Mouse (Mus musculus) kidney, postnatal 0 days (tissue): ENCODE results near the gene Rbmx. TPM values are rescaled to one million over a fixed set of nuclear protein-coding genes. Genes with fewer than 3 reads are reported as not detected.

Experiments
- ATAC-seq: fragments of 200-750 bp; cut with Nextera tagmentation; replicated peaks from 2 replicates; pipeline ENCODE4 v1.8.0; 2017; ENCODE audit warnings: low read depth, moderate number of reproducible peaks, moderate TSS enrichment, moderate library complexity; ENCODE audit not compliant: low FRiP score
- DNase-seq: peaks from one replicate; pipeline ENCODE4 v3.0.0-alpha.2; 2016; ENCODE audit warnings: low spot score
- H3K27ac ChIP-seq: fragments of 300-500 bp; sonication (generic); 2 replicates; pipeline ENCODE4 v1.5.1; 2014; ENCODE audit warnings: mild to moderate bottlenecking
- H3K27me3 ChIP-seq: fragments of 300-500 bp; sonication (generic); 2 replicates; pipeline ENCODE4 v1.6.1; 2014; ENCODE audit warnings: low read length, mixed read lengths; ENCODE audit not compliant: insufficient read depth
- H3K36me3 ChIP-seq: fragments of 300-500 bp; sonication (generic); 2 replicates; pipeline ENCODE4 v1.6.1; 2014; ENCODE audit warnings: low read length, mixed read lengths; ENCODE audit not compliant: insufficient read depth
- H3K4me1 ChIP-seq: fragments of 300-500 bp; sonication (generic); replicated peaks from 2 replicates; pipeline ENCODE4 v1.6.1; 2014; ENCODE audit warnings: antibody characterized with exemption, low read length, mixed read lengths; ENCODE audit not compliant: insufficient read depth
- H3K4me2 ChIP-seq: fragments of 300-500 bp; sonication (generic); 2 replicates; pipeline ENCODE4 v1.6.1; 2014; ENCODE audit warnings: mild to moderate bottlenecking, low read length, moderate library complexity, mixed read lengths
- H3K4me3 ChIP-seq: fragments of 300-500 bp; sonication (generic); replicated peaks from 2 replicates; pipeline ENCODE4 v1.5.1; 2014; ENCODE audit warnings: low read depth, low read length
- H3K9ac ChIP-seq: fragments of 300-500 bp; sonication (generic); 2 replicates; pipeline ENCODE4 v1.6.1; 2014; ENCODE audit warnings: low read depth, low read length
- H3K9me3 ChIP-seq: fragments of 300-500 bp; sonication (generic); replicated peaks from 2 replicates; pipeline ENCODE4 v1.6.1; 2016; ENCODE audit warnings: low read length, inconsistent platforms, mixed read lengths
- CTCF ChIP-seq: IDR thresholded peaks from 2 replicates; pipeline ENCODE4 v1.5.1; 2016; ENCODE audit warnings: antibody characterized with exemption, low read depth, mild to moderate bottlenecking, moderate library complexity
- WGBS: fragments of 180-500 bp; shearing (Covaris S2); extraction: QIAGEN DNeasy Blood & Tissue Kit; methylation state at CpG from one replicate; pipeline ENCODE4 v1.1.7; 2014; 5-methylcytosine and 5-hydroxymethylcytosine counted together
- polyA plus RNA-seq: library from polyadenylated mRNA; unstranded; fragments of >200 nt; fragmentation: Nextera tagmentation; extraction: Ambion mirVana; gene quantifications from 2 replicates; pipeline ENCODE4 v1.2.1, GENCODE M21; 2015

The Rbmx gene
- polyA plus RNA-seq, 1 experiment from 2014 or later: 102 TPM

DNA sequence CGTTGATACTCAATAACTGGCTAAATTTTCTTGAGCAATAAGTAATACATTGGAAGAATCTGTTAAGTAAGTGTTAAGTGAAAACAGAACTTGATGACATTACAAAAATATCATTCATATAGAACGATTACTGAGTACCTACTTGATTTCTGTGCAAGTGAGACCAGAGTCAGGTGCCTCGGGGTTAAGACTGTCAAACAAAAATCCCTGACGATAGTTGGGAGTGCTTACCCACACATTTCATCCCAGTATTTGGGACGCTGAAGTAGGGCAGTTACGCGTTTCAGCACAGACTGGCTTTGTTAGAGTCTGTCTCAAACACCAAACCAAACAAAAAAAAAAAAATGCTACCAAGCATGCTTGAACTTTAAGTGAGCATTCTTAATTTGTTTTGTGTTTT, 576 bp upstream of the Rbmx start:
- Histone ChIP-seq H3K4me3 (peak overlapping the region; percentile 53), H3K4me1 (no peaks in the 10 kb centered on the region), H3K9me3 (no peaks in the 10 kb centered on the region), H3K36me3 (no peaks in the 10 kb centered on the region), H3K4me2 (peak overlapping the region; percentile 43), H3K27ac (no peak overlapping the region), H3K27me3 (no peaks in the 10 kb centered on the region), H3K9ac (no peak overlapping the region)
- WGBS: 39% methylated on average over 7 of the region's 7 CpGs
- ATAC-seq (0 out of 2 replicates have a peak, but pooled peaks have one; percentile 14), DNase-seq (no peak)
- no peak for TF ChIP-seq CTCF

DNA sequence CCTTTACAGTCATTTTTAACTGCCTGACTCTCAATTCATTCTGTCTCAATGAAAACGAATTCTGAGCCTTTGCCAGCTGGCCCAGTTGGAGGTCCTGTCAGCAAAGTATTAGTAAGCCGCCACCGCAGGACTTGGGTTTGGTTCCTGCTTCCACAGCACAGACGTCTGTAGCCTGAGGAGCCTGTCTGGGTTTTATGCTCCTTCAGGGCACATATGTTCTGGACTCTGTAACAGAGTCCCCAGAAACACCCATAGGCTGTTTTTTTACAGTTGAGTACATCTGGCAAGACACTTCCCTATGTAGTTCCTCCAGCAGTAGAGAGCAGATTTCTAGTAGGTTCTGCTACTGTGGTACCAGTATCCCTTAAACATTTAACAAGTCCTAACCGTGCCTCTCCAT, 11.9 kb downstream of the Rbmx start:
- no peak overlapping the region for H3K27ac ChIP-seq
- no peaks in the 10 kb centered on the region for H3K27me3 ChIP-seq
- DNase-seq (no peak), ATAC-seq (no peak)
- no peaks in the 10 kb centered on the region for H3K4me1 ChIP-seq
- H3K4me2 ChIP-seq: no peak overlapping the region
- H3K9me3 ChIP-seq: no peaks in the 10 kb centered on the region
- H3K9ac ChIP-seq: no peak overlapping the region
- WGBS: 67% methylated on average over 5 of the region's 5 CpGs
- no peak for TF ChIP-seq CTCF
- no peak overlapping the region for H3K4me3 ChIP-seq
- H3K36me3 ChIP-seq: peaks cover 7% of the 10 kb centered on the region; the same call in 1 of the 2 replicates

- 71% methylated on average over 3 of the region's 3 CpGs for WGBS
- Histone ChIP-seq H3K9ac (no peak overlapping the region), H3K4me3 (no peak overlapping the region), H3K9me3 (no peaks in the 10 kb centered on the region), H3K27ac (peak overlapping the region; percentile 25; the same call in 1 of the 2 replicates), H3K4me2 (no peak overlapping the region), H3K27me3 (no peaks in the 10 kb centered on the region), H3K36me3 (0 out of 2 replicates have a peak, but pooled peaks cover 2% of the 10 kb centered on the region), H3K4me1 (no peaks in the 10 kb centered on the region)
- TF ChIP-seq CTCF: no peak
- DNase-seq: no peak
- ATAC-seq: peak; percentile 77
Measured at GRCm38 (mm10) chrX:57378579-57378978, 14.3 kb downstream of the Rbmx start.

- 75% methylated on average over 3 of the region's 3 CpGs for WGBS
- Histone ChIP-seq H3K9me3 (no peaks in the 10 kb centered on the region), H3K4me1 (no peaks in the 10 kb centered on the region), H3K4me3 (no peak overlapping the region), H3K4me2 (no peak overlapping the region), H3K27me3 (no peaks in the 10 kb centered on the region), H3K9ac (no peak overlapping the region), H3K27ac (no peak overlapping the region), H3K36me3 (0 out of 2 replicates have a peak, but pooled peaks cover 2% of the 10 kb centered on the region)
- no peak for TF ChIP-seq CTCF
- no peak for DNase-seq
- ATAC-seq: no peak
Measured at GRCm38 (mm10) chrX:57377096-57377495, 15.7 kb downstream of the Rbmx start.

DNA sequence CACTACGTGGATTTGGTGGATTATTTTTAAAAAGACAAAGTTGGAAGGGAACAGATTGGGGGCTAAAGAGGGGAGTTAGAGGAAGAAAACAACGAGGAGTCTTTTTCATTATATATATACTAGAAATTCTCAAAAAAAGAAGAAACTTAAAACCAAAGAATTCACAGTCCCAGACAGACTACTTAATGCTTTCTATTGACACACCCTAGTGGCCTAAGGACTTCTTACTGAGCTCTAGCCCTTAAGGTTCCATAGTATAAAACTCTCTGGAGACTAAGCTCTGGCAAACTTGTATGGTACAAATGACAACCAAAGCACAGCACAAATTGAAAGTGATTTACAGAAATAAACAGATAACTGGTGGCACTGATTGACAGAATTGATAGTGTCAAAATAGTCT, 18.8 kb downstream of the Rbmx start:
- Histone ChIP-seq H3K9me3 (no peaks in the 10 kb centered on the region), H3K36me3 (no peaks in the 10 kb centered on the region), H3K9ac (no peak overlapping the region), H3K4me3 (no peak overlapping the region), H3K27ac (no peak overlapping the region), H3K4me1 (no peaks in the 10 kb centered on the region), H3K4me2 (no peak overlapping the region), H3K27me3 (no peaks in the 10 kb centered on the region)
- 75% methylated on average over 2 of the region's 2 CpGs for WGBS
- DNase-seq: no peak
- ATAC-seq: no peak
- TF ChIP-seq CTCF: no peak

DNA sequence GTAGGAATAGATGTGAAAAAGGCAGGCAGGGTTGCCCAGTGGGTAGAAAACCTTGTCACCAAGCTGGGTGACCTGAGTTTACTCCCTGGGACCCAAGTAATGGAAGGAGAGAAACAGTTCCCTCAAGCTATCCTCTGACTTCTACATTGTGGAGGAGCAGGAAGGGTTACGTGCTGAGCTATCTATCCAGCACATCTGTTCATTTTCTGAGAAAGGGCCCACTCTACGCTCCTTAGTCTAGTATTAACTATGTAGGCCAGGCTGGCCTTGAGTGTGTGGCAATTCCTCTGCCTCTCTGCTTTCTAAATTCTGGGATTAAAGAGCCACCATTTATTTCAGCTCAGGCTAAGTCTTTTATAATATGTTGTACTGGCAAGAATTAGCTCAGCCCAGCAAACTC, 19.3 kb downstream of the Rbmx start:
- H3K9me3 ChIP-seq: no peaks in the 10 kb centered on the region
- no peak for TF ChIP-seq CTCF
- H3K4me1 ChIP-seq: no peaks in the 10 kb centered on the region
- no peak overlapping the region for H3K4me2 ChIP-seq
- H3K9ac ChIP-seq: no peak overlapping the region
- H3K27ac ChIP-seq: no peak overlapping the region
- DNase-seq (no peak), ATAC-seq (no peak)
- H3K36me3 ChIP-seq: no peaks in the 10 kb centered on the region
- WGBS: 79% methylated on average over 2 of the region's 2 CpGs
- no peak overlapping the region for H3K4me3 ChIP-seq
- no peaks in the 10 kb centered on the region for H3K27me3 ChIP-seq

DNA sequence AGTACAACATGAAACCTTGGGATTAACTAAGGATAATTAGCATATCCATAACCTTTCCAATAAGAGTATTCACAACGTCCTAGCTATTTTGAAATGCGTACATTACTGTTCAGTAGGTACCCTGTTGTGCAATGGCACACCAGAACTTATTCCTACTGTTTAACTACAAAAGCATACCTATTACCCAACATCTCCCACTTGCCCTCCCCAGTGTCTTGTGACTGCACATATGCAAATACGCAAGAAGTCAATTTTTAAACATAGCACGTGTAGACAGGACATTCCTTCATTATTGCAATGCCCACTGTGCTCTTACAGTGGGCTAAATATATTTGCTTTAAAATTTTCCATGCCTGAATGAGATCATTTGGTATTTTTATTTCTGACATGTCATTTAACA, 19.9 kb downstream of the Rbmx start:
- H3K27me3 ChIP-seq: no peaks in the 10 kb centered on the region
- DNase-seq (no peak), ATAC-seq (peak; percentile 71; the same call in 1 of the 2 replicates)
- no peak overlapping the region for H3K4me3 ChIP-seq
- H3K27ac ChIP-seq: no peak overlapping the region
- H3K4me1 ChIP-seq: no peaks in the 10 kb centered on the region
- H3K9ac ChIP-seq: no peak overlapping the region
- H3K4me2 ChIP-seq: no peak overlapping the region
- no peak for TF ChIP-seq CTCF
- no peaks in the 10 kb centered on the region for H3K36me3 ChIP-seq
- H3K9me3 ChIP-seq: no peaks in the 10 kb centered on the region
- WGBS: 79% methylated on average over 4 of the region's 4 CpGs
